Mouse (Mus musculus) cerebellum, adult 2 months (tissue): Measurements from ENCODE around the gene Slc17a3.

ENCODE experiments used
- CTCF ChIP-seq: fragments of 200-500 bp; IDR thresholded peaks from 2 replicates; pipeline ENCODE4 v1.5.1; 2011; ENCODE audit warnings: low read depth, mild to moderate bottlenecking, control low read depth, low read length, moderate library complexity, borderline replicate concordance; ENCODE audit not compliant: insufficient read depth
- POLR2A ChIP-seq: fragments of 200-500 bp; IDR thresholded peaks from 2 replicates; pipeline ENCODE4 v1.6.1; 2011; ENCODE audit warnings: low read length, control low read depth, borderline replicate concordance; ENCODE audit not compliant: insufficient read depth

DNA sequence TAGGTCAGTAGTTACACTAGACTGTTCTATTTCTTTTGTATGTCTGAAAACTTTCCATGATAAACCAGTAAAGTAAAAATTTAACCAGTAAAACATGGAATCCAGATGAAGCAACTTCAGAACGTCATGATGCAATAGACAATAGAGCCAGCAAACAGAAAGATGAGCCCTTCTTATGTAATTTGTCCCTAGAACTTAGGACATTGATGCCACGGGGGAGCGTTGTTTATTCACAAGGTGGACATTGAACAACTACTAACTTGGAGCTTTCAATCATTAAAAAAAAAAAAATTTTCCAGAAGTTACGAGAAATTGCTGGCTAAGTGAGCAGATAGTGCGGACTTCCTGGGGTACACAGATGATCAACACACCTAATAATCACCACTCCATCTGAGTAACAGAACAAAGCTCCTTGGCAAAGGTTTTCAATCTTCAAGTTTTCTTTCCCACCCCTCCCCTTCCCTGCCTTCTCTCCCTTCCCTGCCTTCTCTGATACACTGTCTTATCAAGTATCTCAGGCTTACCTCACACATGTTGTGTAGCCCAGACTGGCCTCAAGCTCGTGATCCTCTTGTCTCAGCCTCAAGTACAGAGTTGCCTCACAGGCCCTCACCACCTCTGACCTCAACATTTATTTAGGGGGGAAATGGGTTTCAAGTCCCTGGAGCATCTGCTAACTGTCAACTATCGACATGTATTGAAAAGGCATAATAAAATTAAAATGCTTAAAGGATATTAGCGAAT, 29.7 kb downstream of the Slc17a3 start:
- TF ChIP-seq CTCF (no peak), POLR2A (no peak)
